Mouse (Mus musculus): ENCODE results near the gene Zfp316. TPM values are rescaled to one million over a fixed set of nuclear protein-coding genes. Genes with fewer than 3 reads are reported as not detected.

The Zfp316 gene
- total and polyA plus RNA-seq, 2 experiments from 2014 or later: 6.8 to 32.1 TPM

- Histone ChIP-seq H3K4me3 (ENCODE audit: low read depth, low read length) (no peak overlapping the region; the same call in 1 of the 2 replicates), H3K4me2 (ENCODE audit: low read depth, low read length, poor library complexity, severe bottlenecking) (0 out of 2 replicates have a peak overlapping the region, but pooled peaks have one; percentile 41), H3K36me3 (ENCODE audit: insufficient read depth, low read length) (peaks cover 55% of the 10 kb centered on the region)
Observed at GRCm38 (mm10) chr5:143254487-143255130, 15.2 kb downstream of the Zfp316 start.

GRCm38 (mm10) chr5:143253881-143254486 is 15.8 kb downstream of the Zfp316 start:
- peak; percentile 22; the same call in 1 of the 2 replicates for ATAC-seq (ENCODE audit: low FRiP score)
- Histone ChIP-seq H3K4me3 (ENCODE audit: low read depth, low read length) (peak overlapping the region; percentile 19), H3K9ac (replicated peaks; ENCODE audit: low read length, poor library complexity, severe bottlenecking) (peak overlapping the region; percentile 39), H3K27me3 (ENCODE audit: insufficient read depth, low read length) (0 out of 2 replicates have a peak, but pooled peaks cover 17% of the 10 kb centered on the region), H3K36me3 (ENCODE audit: insufficient read depth, low read length) (peaks cover 50% of the 10 kb centered on the region), H3K9me3 (ENCODE audit: low read length) (no peaks in the 10 kb centered on the region), H3K4me2 (ENCODE audit: low read depth, low read length, poor library complexity, severe bottlenecking) (peak overlapping the region; percentile 41), H3K27ac (ENCODE audit: low read depth, low read length) (no peak overlapping the region), H3K4me1 (ENCODE audit: insufficient read depth, low read length) (no peaks in the 10 kb centered on the region)
- DNase-seq (ENCODE audit: low spot score): peak; percentile 41
- WGBS: 9% methylated on average over 76 of the region's 81 CpGs
- no peak for TF ChIP-seq CTCF (IDR thresholded peaks at IDR 0.05)

More at GRCm38 (mm10) chr5:143254487-143255130, 15.2 kb downstream of the Zfp316 start:
- Histone ChIP-seq H3K27ac (ENCODE audit: low read depth, low read length) (no peak overlapping the region), H3K27me3 (ENCODE audit: insufficient read depth, low read length) (0 out of 2 replicates have a peak, but pooled peaks cover 17% of the 10 kb centered on the region), H3K9ac (replicated peaks; ENCODE audit: low read length, poor library complexity, severe bottlenecking) (0 out of 2 replicates have a peak overlapping the region, but pooled peaks have one; percentile 39), H3K4me1 (ENCODE audit: insufficient read depth, low read length) (no peaks in the 10 kb centered on the region), H3K9me3 (ENCODE audit: low read length) (no peaks in the 10 kb centered on the region)
- ATAC-seq (ENCODE audit: low FRiP score) (no peak), DNase-seq (ENCODE audit: low spot score) (peak; percentile 13)
- no peak for TF ChIP-seq CTCF (IDR thresholded peaks at IDR 0.05)
- 33% methylated on average over 63 of the region's 66 CpGs for WGBS

- Histone ChIP-seq H3K4me2 (ENCODE audit: low read depth, low read length, poor library complexity, severe bottlenecking) (peak overlapping the region; percentile 41), H3K27ac (ENCODE audit: low read depth, low read length) (no peak overlapping the region; the same call in 1 of the 2 replicates), H3K27me3 (ENCODE audit: insufficient read depth, low read length) (0 out of 2 replicates have a peak, but pooled peaks cover 17% of the 10 kb centered on the region), H3K4me3 (ENCODE audit: low read depth, low read length) (peak overlapping the region; percentile 19; the same call in 1 of the 2 replicates), H3K9me3 (ENCODE audit: low read length) (no peaks in the 10 kb centered on the region), H3K36me3 (ENCODE audit: insufficient read depth, low read length) (peaks cover 48% of the 10 kb centered on the region), H3K4me1 (ENCODE audit: insufficient read depth, low read length) (no peaks in the 10 kb centered on the region), H3K9ac (replicated peaks; ENCODE audit: low read length, poor library complexity, severe bottlenecking) (peak overlapping the region; percentile 39; the same call in 1 of the 2 replicates)
- TF ChIP-seq CTCF (IDR thresholded peaks at IDR 0.05): no peak
- peak; percentile 45 for ATAC-seq (ENCODE audit: low FRiP score)
- 13% methylated on average over 103 of the region's 103 CpGs for WGBS
- no peak for DNase-seq (ENCODE audit: low spot score)
Observed at GRCm38 (mm10) chr5:143253186-143253880, 16.5 kb downstream of the Zfp316 start.

GRCm38 (mm10) chr5:143252791-143253185 is 17.0 kb downstream of the Zfp316 start:
- Histone ChIP-seq H3K36me3 (ENCODE audit: insufficient read depth, low read length) (peaks cover 46% of the 10 kb centered on the region), H3K9me3 (ENCODE audit: low read length) (no peaks in the 10 kb centered on the region), H3K9ac (replicated peaks; ENCODE audit: low read length, poor library complexity, severe bottlenecking) (no peak overlapping the region), H3K4me1 (ENCODE audit: insufficient read depth, low read length) (no peaks in the 10 kb centered on the region), H3K27me3 (ENCODE audit: insufficient read depth, low read length) (0 out of 2 replicates have a peak, but pooled peaks cover 12% of the 10 kb centered on the region), H3K27ac (ENCODE audit: low read depth, low read length) (no peak overlapping the region), H3K4me3 (ENCODE audit: low read depth, low read length) (no peak overlapping the region), H3K4me2 (ENCODE audit: low read depth, low read length, poor library complexity, severe bottlenecking) (no peak overlapping the region)
- DNase-seq (ENCODE audit: low spot score) (no peak), ATAC-seq (ENCODE audit: low FRiP score) (no peak)
- WGBS: 62% methylated on average over 18 of the region's 18 CpGs
- no peak for TF ChIP-seq CTCF (IDR thresholded peaks at IDR 0.05)

- H3K27me3 ChIP-seq (ENCODE audit: insufficient read depth, low read length): 0 out of 2 replicates have a peak, but pooled peaks cover 10% of the 10 kb centered on the region
- no peaks in the 10 kb centered on the region for H3K4me1 ChIP-seq (ENCODE audit: insufficient read depth, low read length)
- H3K9ac ChIP-seq (replicated peaks; ENCODE audit: low read length, poor library complexity, severe bottlenecking): no peak overlapping the region
- H3K4me3 ChIP-seq (ENCODE audit: low read depth, low read length): no peak overlapping the region
- TF ChIP-seq CTCF (IDR thresholded peaks at IDR 0.05): no peak
- 68% methylated on average over 6 of the region's 6 CpGs for WGBS
- no peak overlapping the region for H3K4me2 ChIP-seq (ENCODE audit: low read depth, low read length, poor library complexity, severe bottlenecking)
- DNase-seq (ENCODE audit: low spot score): no peak
- no peak overlapping the region for H3K27ac ChIP-seq (ENCODE audit: low read depth, low read length)
- H3K36me3 ChIP-seq (ENCODE audit: insufficient read depth, low read length): peaks cover 48% of the 10 kb centered on the region
- ATAC-seq (ENCODE audit: low FRiP score): no peak
- no peaks in the 10 kb centered on the region for H3K9me3 ChIP-seq (ENCODE audit: low read length)
Observed at GRCm38 (mm10) chr5:143252039-143252438, 17.8 kb downstream of the Zfp316 start.
